Mouse (Mus musculus) neural tube, embryonic 13.5 days (tissue): Measurements from ENCODE around the gene Pik3cd. TPM values are rescaled to one million over a fixed set of nuclear protein-coding genes. Genes with fewer than 3 reads are reported as not detected.

Source experiments
- ATAC-seq: fragments of 200-750 bp; cut with Nextera tagmentation; 2 replicates; pipeline ENCODE4 v1.8.0; 2017; ENCODE audit warnings: low read depth, mild to moderate bottlenecking, moderate TSS enrichment, moderate library complexity
- H3K27ac ChIP-seq: fragments of 300-500 bp; sonication (generic); replicated peaks from 2 replicates; pipeline ENCODE4 v1.5.1; 2015; ENCODE audit warnings: moderate library complexity, mild to moderate bottlenecking, inconsistent platforms
- H3K27me3 ChIP-seq: fragments of 300-500 bp; sonication (generic); 2 replicates; pipeline ENCODE4 v1.6.1; 2015; ENCODE audit warnings: mild to moderate bottlenecking, inconsistent platforms
- H3K36me3 ChIP-seq: fragments of 300-500 bp; sonication (generic); 2 replicates; pipeline ENCODE4 v1.6.1; 2015; ENCODE audit warnings: mild to moderate bottlenecking, inconsistent platforms
- H3K4me1 ChIP-seq: fragments of 300-500 bp; sonication (generic); replicated peaks from 2 replicates; pipeline ENCODE4 v1.6.1; 2015; ENCODE audit warnings: inconsistent platforms
- H3K4me2 ChIP-seq: fragments of 300-500 bp; sonication (generic); 2 replicates; pipeline ENCODE4 v1.6.1; 2015; ENCODE audit warnings: inconsistent platforms, mild to moderate bottlenecking, moderate library complexity
- H3K4me3 ChIP-seq: fragments of 300-500 bp; sonication (generic); 2 replicates; pipeline ENCODE4 v1.5.1; 2015; ENCODE audit warnings: mild to moderate bottlenecking, inconsistent platforms
- H3K9ac ChIP-seq: fragments of 300-500 bp; sonication (generic); 2 replicates; pipeline ENCODE4 v1.6.1; 2015; ENCODE audit warnings: moderate library complexity, mild to moderate bottlenecking, inconsistent platforms
- H3K9me3 ChIP-seq: fragments of 300-500 bp; sonication (generic); 2 replicates; pipeline ENCODE4 v1.6.1; 2016; ENCODE audit warnings: inconsistent platforms
- WGBS: fragments of 180-500 bp; shearing (Covaris S2); methylation state at CpG from one replicate; pipeline ENCODE4 v1.1.7; 2015; 5-methylcytosine and 5-hydroxymethylcytosine counted together
- polyA plus RNA-seq: library from polyadenylated mRNA; unstranded; fragments of >200 nt; fragmentation: Nextera tagmentation; extraction: Ambion mirVana; gene quantifications from 2 replicates; pipeline ENCODE4 v1.2.1, GENCODE M21; 2015

The Pik3cd gene
- polyA plus RNA-seq, 1 experiment from 2014 or later = 20.0 TPM

DNA sequence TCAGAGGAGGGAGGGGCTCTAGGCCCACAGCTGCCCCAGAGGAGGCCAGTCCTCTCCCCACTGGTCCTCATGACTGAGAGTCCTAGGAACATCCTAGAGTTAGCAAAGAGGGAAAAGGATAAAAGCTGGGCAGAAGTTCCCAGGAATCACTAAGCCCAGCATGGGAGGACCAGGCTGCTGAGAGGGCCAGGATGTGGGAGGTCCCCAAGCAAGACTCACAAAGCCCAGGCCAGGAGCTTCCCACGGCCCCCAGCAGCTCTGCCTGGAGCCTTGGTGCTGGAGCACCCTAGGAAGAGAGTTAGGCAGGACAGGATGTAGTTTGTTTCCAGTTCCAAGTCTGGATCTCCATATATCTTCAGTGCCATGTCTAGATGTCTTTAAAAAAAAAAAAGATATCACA is 24.4 kb downstream of the Pik3cd start:
- Histone ChIP-seq H3K4me1 (peaks cover 21% of the 10 kb centered on the region), H3K4me3 (no peak overlapping the region), H3K9me3 (no peaks in the 10 kb centered on the region), H3K36me3 (0 out of 2 replicates have a peak, but pooled peaks cover 6% of the 10 kb centered on the region), H3K27ac (no peak overlapping the region), H3K4me2 (no peak overlapping the region), H3K9ac (no peak overlapping the region), H3K27me3 (peaks cover 13% of the 10 kb centered on the region)
- ATAC-seq = no peak
- WGBS = 61% methylated on average over 1 of the region's 1 CpGs

DNA sequence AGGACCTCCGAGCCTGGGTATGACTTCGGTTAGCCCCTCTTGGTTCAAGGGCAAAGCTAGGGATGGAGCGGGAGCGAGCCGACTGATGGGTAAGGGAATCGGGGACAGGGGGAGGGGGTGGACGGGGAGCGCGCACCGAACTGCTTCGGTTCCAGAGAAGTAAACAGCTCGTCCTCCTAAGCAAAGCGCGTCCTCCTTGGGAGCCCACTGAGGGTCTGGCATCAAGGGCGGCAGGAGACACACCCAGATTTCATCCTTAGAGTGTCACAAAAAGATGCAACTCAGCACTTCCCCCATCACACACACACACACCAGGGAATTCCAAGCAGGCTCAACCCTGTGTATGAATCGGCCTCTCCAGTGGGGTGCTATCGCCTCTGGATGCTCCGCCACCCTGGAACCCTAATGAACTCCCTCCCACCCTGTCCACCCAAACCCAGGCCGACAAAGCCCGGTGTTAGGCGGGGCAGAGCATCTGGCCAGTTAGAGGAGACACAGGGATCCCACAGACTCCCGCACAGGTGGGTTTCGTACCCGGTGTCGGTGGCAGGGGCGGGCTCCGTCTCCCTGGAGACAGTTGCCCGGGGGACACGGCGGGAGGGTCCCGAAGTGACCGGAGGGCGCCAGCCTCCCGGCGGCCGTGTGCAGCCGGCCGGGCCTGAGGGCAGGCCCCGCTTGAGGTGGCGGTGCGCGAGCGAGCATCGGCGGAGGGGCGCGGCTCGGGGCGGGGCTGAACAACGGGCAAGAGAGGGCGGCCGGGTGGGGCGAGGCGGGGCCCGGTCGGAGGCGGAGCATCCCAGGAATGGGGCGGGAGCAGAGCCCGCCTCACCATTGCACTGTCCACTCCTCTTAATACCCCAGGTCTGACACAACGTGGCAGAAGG is 26.8 kb downstream of the Pik3cd start:
- peak; percentile 93 for ATAC-seq
- Histone ChIP-seq H3K36me3 (peaks cover 20% of the 10 kb centered on the region), H3K4me2 (peak overlapping the region; percentile 77), H3K27ac (peak overlapping the region; percentile 81), H3K27me3 (peaks cover 13% of the 10 kb centered on the region), H3K4me1 (peaks cover 21% of the 10 kb centered on the region), H3K4me3 (peak overlapping the region; percentile 68), H3K9me3 (no peaks in the 10 kb centered on the region), H3K9ac (peak overlapping the region; percentile 81)
- WGBS = under 1% methylated on average over 58 of the region's 60 CpGs

DNA sequence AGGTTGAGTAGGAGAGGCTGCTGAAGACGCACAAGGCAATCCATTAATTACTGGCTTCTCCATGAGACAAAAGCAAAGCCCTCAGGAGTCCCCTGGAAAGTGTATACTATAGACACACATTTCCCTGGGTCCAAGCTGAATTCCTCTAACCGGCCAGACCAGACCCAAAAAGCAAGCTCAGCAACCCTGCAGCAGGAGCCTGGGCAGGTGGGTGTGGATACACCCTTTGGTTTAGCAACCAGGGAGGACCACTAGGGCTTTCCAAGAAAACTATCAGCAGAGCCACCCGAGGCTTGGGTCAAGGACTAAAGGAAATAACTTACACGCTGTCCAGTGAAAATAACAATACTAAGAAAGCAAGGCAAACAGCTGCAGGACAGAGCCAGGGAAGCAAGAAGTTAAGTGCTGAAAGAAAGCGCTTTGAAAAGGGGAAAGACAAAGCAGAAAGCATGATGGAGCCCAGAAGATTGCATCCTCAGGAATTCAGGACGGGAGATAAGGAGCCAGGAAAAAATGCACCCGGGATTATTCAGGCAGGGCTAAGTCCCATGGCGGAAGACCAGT is 27.5 kb downstream of the Pik3cd start:
- Histone ChIP-seq H3K4me3 (peak overlapping the region; percentile 68), H3K4me1 (peaks cover 21% of the 10 kb centered on the region), H3K9me3 (no peaks in the 10 kb centered on the region), H3K4me2 (peak overlapping the region; percentile 77), H3K27ac (peak overlapping the region; percentile 81), H3K9ac (peak overlapping the region; percentile 81), H3K36me3 (peaks cover 25% of the 10 kb centered on the region), H3K27me3 (peaks cover 13% of the 10 kb centered on the region)
- WGBS = 10% methylated on average over 8 of the region's 8 CpGs
- ATAC-seq = no peak

DNA sequence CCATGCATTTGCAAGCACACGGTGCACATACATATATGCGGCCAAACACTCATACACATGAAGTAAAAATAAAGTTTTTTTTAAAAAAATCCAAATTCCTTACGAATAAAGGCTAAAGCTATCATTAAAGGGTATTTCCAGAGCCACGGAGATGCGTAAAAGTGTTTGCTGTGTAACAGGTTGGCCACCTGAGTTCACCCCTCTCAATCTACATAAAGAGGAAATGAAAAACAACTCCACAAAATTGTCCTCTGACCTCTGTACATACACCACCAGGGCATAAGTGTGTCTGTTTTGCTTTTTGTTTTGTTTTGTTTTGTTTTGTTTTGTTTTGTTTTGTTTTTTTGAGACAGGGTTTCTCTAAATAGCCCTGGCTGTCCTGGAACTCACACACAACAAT is 29.6 kb downstream of the Pik3cd start:
- no peaks in the 10 kb centered on the region for H3K9me3 ChIP-seq
- H3K36me3 ChIP-seq = peaks cover 25% of the 10 kb centered on the region
- H3K27ac ChIP-seq = no peak overlapping the region
- ATAC-seq = no peak
- H3K4me2 ChIP-seq = no peak overlapping the region
- H3K4me3 ChIP-seq = no peak overlapping the region
- no peak overlapping the region for H3K9ac ChIP-seq
- peaks cover 13% of the 10 kb centered on the region for H3K27me3 ChIP-seq
- WGBS = 95% methylated on average over 5 of the region's 5 CpGs
- peaks cover 21% of the 10 kb centered on the region for H3K4me1 ChIP-seq

DNA sequence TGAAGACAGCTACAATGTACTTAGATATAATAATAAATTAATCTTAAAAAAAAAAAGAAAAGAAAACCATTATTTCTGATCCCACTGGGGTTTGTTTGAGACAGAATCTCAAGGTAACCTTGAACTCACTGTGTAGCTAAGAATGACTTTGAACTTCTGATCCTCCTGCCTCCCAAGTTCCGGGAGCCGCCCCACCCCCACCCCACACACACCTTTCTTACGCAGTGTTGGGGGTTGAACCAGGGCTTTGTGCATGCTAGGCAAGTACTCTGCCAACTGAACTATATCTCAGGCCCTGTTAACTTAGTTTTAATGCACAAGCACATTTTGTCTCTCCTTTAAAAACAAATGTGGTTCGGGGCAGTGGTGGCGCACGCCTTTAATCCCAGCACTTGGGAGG is 31.2 kb downstream of the Pik3cd start:
- peaks cover 13% of the 10 kb centered on the region for H3K27me3 ChIP-seq
- no peak for ATAC-seq
- 97% methylated on average over 6 of the region's 6 CpGs for WGBS

DNA sequence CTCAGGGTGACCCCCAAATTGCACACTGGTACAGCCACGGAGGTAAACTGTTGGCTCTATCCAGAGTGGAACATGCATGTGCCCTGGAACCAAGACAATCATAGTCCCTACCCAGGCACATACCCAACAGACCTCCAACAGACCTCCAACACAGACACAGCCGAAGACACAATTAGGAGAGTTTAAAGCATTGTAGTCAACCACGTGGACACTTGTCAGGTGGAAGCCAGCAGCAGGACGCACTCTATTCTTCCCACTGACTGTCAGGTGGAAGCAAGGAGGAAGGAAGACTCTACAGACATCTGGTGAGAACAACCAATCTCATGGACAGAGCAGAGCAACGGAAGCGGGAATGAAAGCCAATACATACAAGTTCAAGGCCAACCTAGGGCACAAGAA is 36.7 kb downstream of the Pik3cd start:
- no peak for ATAC-seq
- no peak overlapping the region for H3K9ac ChIP-seq
- H3K4me2 ChIP-seq = no peak overlapping the region
- peaks cover 20% of the 10 kb centered on the region for H3K36me3 ChIP-seq
- WGBS = 92% methylated on average over 6 of the region's 6 CpGs
- H3K9me3 ChIP-seq = no peaks in the 10 kb centered on the region
- no peaks in the 10 kb centered on the region for H3K27me3 ChIP-seq
- no peak overlapping the region for H3K4me3 ChIP-seq
- no peaks in the 10 kb centered on the region for H3K4me1 ChIP-seq
- no peak overlapping the region for H3K27ac ChIP-seq

More for the DNA sequence above, 31.2 kb downstream of the Pik3cd start:
- Histone ChIP-seq H3K9ac (no peak overlapping the region), H3K27ac (no peak overlapping the region), H3K4me1 (peaks cover 17% of the 10 kb centered on the region), H3K36me3 (peaks cover 25% of the 10 kb centered on the region), H3K4me3 (no peak overlapping the region), H3K4me2 (no peak overlapping the region), H3K9me3 (no peaks in the 10 kb centered on the region)

DNA sequence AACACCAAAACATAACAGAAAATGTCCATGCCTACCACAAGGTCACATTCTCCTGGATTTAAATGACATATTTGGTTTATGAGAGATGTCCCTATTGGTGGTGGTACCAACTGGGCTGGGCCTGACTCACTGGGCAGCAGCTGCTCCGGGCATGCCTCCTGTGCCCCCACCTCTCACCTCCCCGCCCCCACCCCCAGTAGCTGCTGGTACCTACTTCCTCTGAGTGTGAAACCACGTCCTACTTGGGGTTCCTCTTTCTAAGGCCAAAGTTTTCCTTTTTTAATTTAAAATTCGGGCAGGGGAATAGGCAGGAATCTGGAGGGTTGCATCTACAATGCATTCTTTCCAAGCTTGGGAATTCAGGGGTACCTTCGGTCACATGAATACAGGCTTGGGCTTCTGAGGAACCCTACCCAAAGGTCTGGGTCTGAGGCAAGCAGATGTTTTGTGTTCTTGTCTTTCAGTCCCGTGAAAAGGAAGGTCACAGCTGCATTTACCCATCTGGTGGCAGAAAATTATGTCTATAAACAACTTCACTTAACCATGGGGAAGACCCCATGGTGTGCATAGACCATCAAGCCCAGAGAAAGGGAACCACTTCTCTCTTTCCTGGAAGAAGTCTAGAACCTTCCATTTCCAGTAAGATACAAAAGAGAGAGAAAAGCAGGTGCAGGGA is 37.2 kb downstream of the Pik3cd start:
- no peak overlapping the region for H3K27ac ChIP-seq
- no peak overlapping the region for H3K4me2 ChIP-seq
- H3K4me3 ChIP-seq = no peak overlapping the region
- peaks cover 15% of the 10 kb centered on the region for H3K36me3 ChIP-seq
- H3K9me3 ChIP-seq = no peaks in the 10 kb centered on the region
- no peak for ATAC-seq
- H3K27me3 ChIP-seq = no peaks in the 10 kb centered on the region
- H3K9ac ChIP-seq = no peak overlapping the region
- 81% methylated on average over 6 of the region's 6 CpGs for WGBS
- no peaks in the 10 kb centered on the region for H3K4me1 ChIP-seq

DNA sequence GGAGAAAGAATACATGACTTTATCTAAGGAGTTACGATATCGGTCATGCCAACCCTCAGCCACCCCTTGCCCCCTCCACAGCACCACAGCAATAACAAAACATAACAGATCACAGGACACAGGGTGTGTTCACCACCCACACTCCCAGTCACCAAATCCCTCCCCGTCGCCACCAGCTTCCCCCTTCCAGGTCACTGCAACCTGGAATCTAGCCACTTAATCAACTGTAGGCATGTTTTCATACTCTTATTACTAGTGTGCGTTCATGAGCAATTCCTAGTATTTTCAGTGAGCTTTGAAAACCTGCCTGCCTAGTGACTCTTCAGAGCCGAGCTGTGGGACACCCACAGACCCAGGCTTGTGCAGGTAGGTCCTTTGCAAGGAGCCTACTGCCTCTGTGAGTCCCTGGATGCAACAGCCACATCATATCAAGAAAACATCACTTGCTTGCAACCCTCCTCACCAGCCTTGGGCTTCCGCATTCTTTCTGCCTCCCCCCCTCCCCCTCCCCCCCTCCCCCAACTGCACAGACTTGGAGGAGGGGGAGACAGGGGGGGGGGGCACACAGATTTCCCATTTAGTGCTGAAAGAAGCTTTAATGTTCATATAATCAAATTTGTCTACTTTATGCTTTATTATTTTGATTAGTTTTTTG is 38.4 kb downstream of the Pik3cd start:
- no peak overlapping the region for H3K9ac ChIP-seq
- WGBS = 86% methylated on average over 7 of the region's 7 CpGs
- no peak overlapping the region for H3K27ac ChIP-seq
- no peak overlapping the region for H3K4me3 ChIP-seq
- H3K4me1 ChIP-seq = no peaks in the 10 kb centered on the region
- H3K27me3 ChIP-seq = no peaks in the 10 kb centered on the region
- ATAC-seq = no peak
- peaks cover 23% of the 10 kb centered on the region for H3K36me3 ChIP-seq
- no peaks in the 10 kb centered on the region for H3K9me3 ChIP-seq
- no peak overlapping the region for H3K4me2 ChIP-seq

DNA sequence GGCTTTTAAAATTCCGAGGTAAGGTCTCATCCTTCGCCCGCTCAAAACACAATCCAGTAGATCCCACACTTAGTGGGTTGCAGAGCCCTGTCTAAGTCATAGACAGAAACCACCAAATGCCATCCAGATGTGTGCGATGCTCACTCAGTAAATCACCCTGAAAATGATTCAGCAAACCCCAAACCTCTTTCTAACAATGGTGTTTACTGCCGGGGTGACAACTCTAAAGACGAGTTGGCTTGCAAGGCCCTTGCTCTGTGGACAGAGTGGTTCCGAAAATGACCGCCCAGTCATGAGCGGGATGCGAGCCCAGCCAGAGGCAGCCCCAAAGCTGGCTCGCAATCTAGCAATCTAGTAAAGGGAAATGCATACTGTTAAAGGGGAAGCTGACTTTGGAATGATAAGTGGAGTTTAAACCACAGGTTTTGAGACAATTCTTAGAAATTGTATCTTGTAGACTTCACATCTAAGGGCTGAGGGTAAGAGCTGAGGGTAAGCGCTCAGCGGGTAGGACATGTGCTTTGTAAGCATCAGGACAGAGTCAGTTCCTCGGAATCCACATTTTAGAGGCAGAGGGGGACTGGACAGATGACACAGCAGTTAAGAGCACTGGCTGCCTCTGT is 40.3 kb downstream of the Pik3cd start:
- no peaks in the 10 kb centered on the region for H3K4me1 ChIP-seq
- ATAC-seq = no peak
- no peak overlapping the region for H3K4me2 ChIP-seq
- H3K4me3 ChIP-seq = no peak overlapping the region
- no peak overlapping the region for H3K9ac ChIP-seq
- no peaks in the 10 kb centered on the region for H3K9me3 ChIP-seq
- no peak overlapping the region for H3K27ac ChIP-seq
- 89% methylated on average over 14 of the region's 14 CpGs for WGBS
- no peaks in the 10 kb centered on the region for H3K27me3 ChIP-seq
- peaks cover 42% of the 10 kb centered on the region for H3K36me3 ChIP-seq

DNA sequence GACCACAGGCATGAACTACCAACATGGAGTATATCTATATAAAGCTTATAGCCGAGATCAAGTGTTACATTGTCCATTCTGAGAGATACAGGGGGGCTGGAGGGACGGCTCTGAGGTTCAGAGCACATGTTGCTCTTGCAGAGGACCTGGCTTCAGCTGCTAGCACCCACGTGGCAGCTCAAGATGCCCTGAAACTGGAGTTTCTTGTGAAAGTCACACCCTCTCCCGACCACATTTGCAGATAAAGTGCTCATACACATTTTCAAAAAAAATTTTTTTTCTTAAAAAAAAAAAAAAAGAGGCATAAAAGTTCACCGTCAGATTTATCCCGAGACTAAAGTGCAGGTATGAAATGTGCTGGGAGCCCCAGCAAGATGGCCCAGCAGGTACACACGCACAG is 41.8 kb downstream of the Pik3cd start:
- no peak overlapping the region for H3K27ac ChIP-seq
- H3K4me3 ChIP-seq = no peak overlapping the region
- no peaks in the 10 kb centered on the region for H3K27me3 ChIP-seq
- 92% methylated on average over 7 of the region's 7 CpGs for WGBS
- no peaks in the 10 kb centered on the region for H3K9me3 ChIP-seq
- no peak overlapping the region for H3K9ac ChIP-seq
- no peaks in the 10 kb centered on the region for H3K4me1 ChIP-seq
- H3K36me3 ChIP-seq = peaks cover 57% of the 10 kb centered on the region
- no peak overlapping the region for H3K4me2 ChIP-seq
- ATAC-seq = no peak

DNA sequence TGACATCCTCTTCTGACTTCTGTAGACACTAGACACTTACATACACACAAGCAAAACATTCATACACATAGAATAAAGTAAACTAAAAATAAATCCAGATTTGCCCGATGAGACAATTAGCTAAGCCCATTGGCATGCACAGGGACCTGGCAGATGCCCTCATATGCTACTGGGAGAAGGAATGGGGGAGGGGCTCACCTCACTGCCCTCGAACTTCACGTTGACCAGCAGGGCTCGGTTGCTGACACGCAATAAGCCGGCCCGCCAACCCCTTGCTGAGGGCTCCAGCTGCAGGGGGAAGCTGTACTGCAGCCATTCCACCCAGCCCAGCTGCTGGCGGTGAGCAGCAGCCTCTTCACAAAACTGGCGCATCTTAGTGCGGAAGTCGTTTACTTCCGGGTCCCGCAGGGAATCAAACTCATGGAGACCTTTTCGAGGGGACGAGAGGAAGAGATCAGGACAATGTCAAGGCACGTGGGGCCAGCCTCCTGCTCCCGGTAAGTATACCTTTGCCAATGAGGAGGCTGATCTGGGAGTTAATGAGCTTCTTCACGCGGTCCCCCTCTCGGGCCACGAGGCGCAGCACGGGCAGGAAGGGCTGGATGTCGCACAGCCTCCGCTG is 42.8 kb downstream of the Pik3cd start:
- no peaks in the 10 kb centered on the region for H3K9me3 ChIP-seq
- no peak overlapping the region for H3K27ac ChIP-seq
- no peak overlapping the region for H3K4me2 ChIP-seq
- no peaks in the 10 kb centered on the region for H3K4me1 ChIP-seq
- WGBS = 71% methylated on average over 25 of the region's 25 CpGs
- H3K27me3 ChIP-seq = no peaks in the 10 kb centered on the region
- H3K4me3 ChIP-seq = no peak overlapping the region
- no peak overlapping the region for H3K9ac ChIP-seq
- ATAC-seq = no peak
- peaks cover 67% of the 10 kb centered on the region for H3K36me3 ChIP-seq
